Mouse (Mus musculus) forebrain, embryonic 16.5 days (tissue): ENCODE measurements around the gene Agmat. TPM values are rescaled to one million over a fixed set of nuclear protein-coding genes. Genes with fewer than 3 reads are reported as not detected.
"Not testable (repeated sequence)": the region's sequence is repeated elsewhere in the genome, so short reads cannot be mapped to it uniquely, and the experiment has no call there.

ENCODE experiments used
- ATAC-seq: fragments of 200-750 bp; cut with Nextera tagmentation; 2 replicates; pipeline ENCODE4 v1.8.0; 2017; ENCODE audit warnings: mild to moderate bottlenecking, moderate library complexity
- H3K27ac ChIP-seq: fragments of 300-500 bp; sonication (generic); 2 replicates; pipeline ENCODE4 v1.5.1; 2014; ENCODE audit warnings: low read length, control low read depth
- H3K27me3 ChIP-seq: fragments of 300-500 bp; sonication (generic); replicated peaks from 2 replicates; pipeline ENCODE4 v1.6.1; 2014; ENCODE audit warnings: low read length; ENCODE audit not compliant: control insufficient read depth, insufficient read depth
- H3K36me3 ChIP-seq: fragments of 300-500 bp; sonication (generic); 2 replicates; pipeline ENCODE4 v1.6.1; 2014; ENCODE audit not compliant: control insufficient read depth, insufficient read depth
- H3K4me1 ChIP-seq: fragments of 300-500 bp; sonication (generic); replicated peaks from 2 replicates; pipeline ENCODE4 v1.6.1; 2014; ENCODE audit warnings: low read length; ENCODE audit not compliant: control insufficient read depth, insufficient read depth
- H3K4me2 ChIP-seq: fragments of 300-500 bp; sonication (generic); 2 replicates; pipeline ENCODE4 v1.6.1; 2014; ENCODE audit warnings: mild to moderate bottlenecking, low read length, control low read depth
- H3K4me3 ChIP-seq: fragments of 300-500 bp; sonication (generic); replicated peaks from 2 replicates; pipeline ENCODE4 v1.5.1; 2014; ENCODE audit warnings: mild to moderate bottlenecking, low read length, control low read depth
- H3K9ac ChIP-seq: fragments of 300-500 bp; sonication (generic); replicated peaks from 2 replicates; pipeline ENCODE4 v1.6.1; 2014; ENCODE audit warnings: low read depth, low read length, control low read depth
- H3K9me3 ChIP-seq: fragments of 300-500 bp; sonication (generic); 2 replicates; pipeline ENCODE4 v1.6.1; 2016; ENCODE audit warnings: low read length; ENCODE audit not compliant: control insufficient read depth
- WGBS: fragments of 180-500 bp; shearing (Covaris S2); extraction: QIAGEN DNeasy Blood & Tissue Kit; methylation state at CpG from one replicate; pipeline ENCODE4 v1.1.7; 2014; 5-methylcytosine and 5-hydroxymethylcytosine counted together
- polyA plus RNA-seq: library from polyadenylated mRNA; unstranded; fragments of >200 nt; fragmentation: Nextera tagmentation; extraction: Ambion mirVana; gene quantifications from 2 replicates; pipeline ENCODE4 v1.2.1, GENCODE M21; 2015

Agmat gene
- polyA plus RNA-seq, 1 experiment from 2014 or later: not detected

- Histone ChIP-seq H3K9me3 (no peaks in the 10 kb centered on the region), H3K4me1 (peaks cover 19% of the 10 kb centered on the region), H3K27ac (no peak overlapping the region), H3K9ac (no peak overlapping the region), H3K4me2 (no peak overlapping the region), H3K4me3 (no peak overlapping the region), H3K27me3 (no peaks in the 10 kb centered on the region), H3K36me3 (peaks cover 24% of the 10 kb centered on the region)
- ATAC-seq: no peak
- 95% methylated on average over 3 of the region's 3 CpGs for WGBS
Measured at GRCm38 (mm10) chr4:141765008-141765407, 18.5 kb downstream of the Agmat start.

GRCm38 (mm10) chr4:141766316-141766667 lies 19.8 kb downstream of the Agmat start:
- 49% methylated on average over 8 of the region's 8 CpGs for WGBS
- peaks cover 19% of the 10 kb centered on the region for H3K4me1 ChIP-seq
- H3K27ac ChIP-seq: peak overlapping the region; percentile 82
- peaks cover 24% of the 10 kb centered on the region for H3K36me3 ChIP-seq
- no peak overlapping the region for H3K9ac ChIP-seq
- ATAC-seq: peak; percentile 51
- no peaks in the 10 kb centered on the region for H3K27me3 ChIP-seq
- H3K9me3 ChIP-seq: no peaks in the 10 kb centered on the region
- no peak overlapping the region for H3K4me3 ChIP-seq
- peak overlapping the region; percentile 20 for H3K4me2 ChIP-seq

DNA sequence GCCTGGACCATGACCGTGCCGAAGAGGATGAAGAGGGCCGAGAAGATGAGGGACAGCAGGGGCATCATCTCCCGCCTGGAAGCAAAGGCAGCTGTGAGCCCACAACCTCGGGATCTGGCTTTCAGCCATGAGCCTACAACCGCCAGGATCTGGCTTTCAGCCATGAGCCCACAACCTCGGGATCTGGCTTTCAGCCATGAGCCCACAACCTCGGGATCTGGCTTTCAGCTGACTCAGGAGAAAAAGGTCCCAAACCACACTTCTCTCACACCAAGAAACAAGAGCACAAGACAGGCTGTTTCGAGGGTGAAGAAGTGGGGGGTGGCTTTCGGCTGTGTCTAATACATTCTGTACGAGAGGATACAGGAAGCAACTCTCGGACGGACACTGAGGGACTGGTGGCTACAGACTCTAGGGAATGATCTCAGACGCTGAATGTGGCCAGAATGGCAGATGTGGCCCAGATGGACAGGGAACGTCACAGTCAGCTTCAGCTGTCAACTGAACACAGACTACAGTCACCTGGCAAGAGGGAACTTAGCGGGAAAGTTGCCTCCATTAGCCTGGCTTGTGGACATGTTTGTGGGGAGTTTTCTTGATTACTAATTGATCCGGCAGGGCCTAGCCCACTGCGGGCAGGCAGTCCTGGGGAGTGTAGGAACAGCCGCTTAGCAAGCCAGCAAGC lies 20.3 kb downstream of the Agmat start:
- no peak overlapping the region for H3K4me3 ChIP-seq
- H3K9me3 ChIP-seq: no peaks in the 10 kb centered on the region
- H3K27ac ChIP-seq: peak overlapping the region; percentile 82
- H3K9ac ChIP-seq: 0 out of 2 replicates have a peak overlapping the region, but pooled peaks have one; percentile 11
- peak; percentile 79 for ATAC-seq
- H3K27me3 ChIP-seq: no peaks in the 10 kb centered on the region
- peak overlapping the region; percentile 20 for H3K4me2 ChIP-seq
- WGBS: 25% methylated on average over 19 of the region's 19 CpGs
- H3K4me1 ChIP-seq: peaks cover 19% of the 10 kb centered on the region
- peaks cover 21% of the 10 kb centered on the region for H3K36me3 ChIP-seq

- H3K4me1 ChIP-seq: peaks cover 19% of the 10 kb centered on the region
- 68% methylated on average over 19 of the region's 19 CpGs for WGBS
- H3K4me3 ChIP-seq: no peak overlapping the region
- no peaks in the 10 kb centered on the region for H3K9me3 ChIP-seq
- H3K36me3 ChIP-seq: peaks cover 19% of the 10 kb centered on the region
- H3K9ac ChIP-seq: no peak overlapping the region
- no peak overlapping the region for H3K4me2 ChIP-seq
- ATAC-seq: peak; percentile 51
- H3K27me3 ChIP-seq: no peaks in the 10 kb centered on the region
- H3K27ac ChIP-seq: peak overlapping the region; percentile 82
Measured at GRCm38 (mm10) chr4:141767353-141768036, 21.0 kb downstream of the Agmat start.

- Histone ChIP-seq H3K36me3 (peaks cover 11% of the 10 kb centered on the region), H3K4me1 (peaks cover 19% of the 10 kb centered on the region), H3K4me2 (no peak overlapping the region), H3K27me3 (no peaks in the 10 kb centered on the region), H3K9me3 (no peaks in the 10 kb centered on the region), H3K27ac (no peak overlapping the region), H3K4me3 (no peak overlapping the region), H3K9ac (no peak overlapping the region)
- 82% methylated on average over 8 of the region's 8 CpGs for WGBS
- no peak for ATAC-seq
Measured at GRCm38 (mm10) chr4:141769501-141770160, 23.2 kb downstream of the Agmat start.

DNA sequence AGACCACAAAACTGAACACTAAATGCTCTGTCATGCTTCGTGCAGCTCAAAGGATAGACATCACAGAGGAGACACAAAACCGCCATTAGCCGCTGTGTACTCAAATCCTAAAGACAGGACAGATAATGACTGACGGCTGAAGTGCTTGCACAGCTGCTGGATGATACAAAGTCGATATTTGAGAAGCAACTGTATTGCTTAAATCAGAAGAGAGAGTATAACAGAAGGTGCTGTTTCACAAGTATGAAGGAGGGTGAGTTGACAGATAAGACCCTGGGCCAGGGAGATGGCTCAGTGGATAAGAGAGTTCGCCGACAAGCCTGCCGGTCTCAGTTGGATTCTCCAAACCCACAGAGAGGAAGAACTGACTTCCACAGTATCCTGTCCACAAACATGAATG lies 25.4 kb downstream of the Agmat start:
- ATAC-seq: no peak
- 98% methylated on average over 8 of the region's 8 CpGs for WGBS

GRCm38 (mm10) chr4:141773019-141773418 lies 26.5 kb downstream of the Agmat start:
- H3K4me1 ChIP-seq, ATAC-seq, H3K9me3 ChIP-seq, H3K4me3 ChIP-seq, H3K4me2 ChIP-seq, H3K27me3 ChIP-seq, H3K9ac ChIP-seq, H3K27ac ChIP-seq: not testable (repeated sequence)
- peaks cover 29% of the 10 kb centered on the region for H3K36me3 ChIP-seq
- WGBS: 85% methylated on average over 4 of the region's 4 CpGs

More for the DNA sequence above, 25.4 kb downstream of the Agmat start:
- H3K27ac ChIP-seq: no peak overlapping the region
- no peaks in the 10 kb centered on the region for H3K27me3 ChIP-seq
- H3K9ac ChIP-seq: no peak overlapping the region
- peaks cover 10% of the 10 kb centered on the region for H3K4me1 ChIP-seq
- no peak overlapping the region for H3K4me2 ChIP-seq
- H3K36me3 ChIP-seq: peaks cover 27% of the 10 kb centered on the region
- H3K4me3 ChIP-seq: no peak overlapping the region
- H3K9me3 ChIP-seq: no peaks in the 10 kb centered on the region

GRCm38 (mm10) chr4:141779828-141780227 lies 33.4 kb downstream of the Agmat start:
- peaks cover 51% of the 10 kb centered on the region for H3K36me3 ChIP-seq
- H3K27ac ChIP-seq: no peak overlapping the region
- H3K9ac ChIP-seq: no peak overlapping the region
- H3K4me2 ChIP-seq: no peak overlapping the region
- ATAC-seq: no peak
- no peaks in the 10 kb centered on the region for H3K9me3 ChIP-seq
- no peaks in the 10 kb centered on the region for H3K27me3 ChIP-seq
- WGBS: 88% methylated on average over 8 of the region's 8 CpGs
- H3K4me3 ChIP-seq: no peak overlapping the region
- H3K4me1 ChIP-seq: no peaks in the 10 kb centered on the region

DNA sequence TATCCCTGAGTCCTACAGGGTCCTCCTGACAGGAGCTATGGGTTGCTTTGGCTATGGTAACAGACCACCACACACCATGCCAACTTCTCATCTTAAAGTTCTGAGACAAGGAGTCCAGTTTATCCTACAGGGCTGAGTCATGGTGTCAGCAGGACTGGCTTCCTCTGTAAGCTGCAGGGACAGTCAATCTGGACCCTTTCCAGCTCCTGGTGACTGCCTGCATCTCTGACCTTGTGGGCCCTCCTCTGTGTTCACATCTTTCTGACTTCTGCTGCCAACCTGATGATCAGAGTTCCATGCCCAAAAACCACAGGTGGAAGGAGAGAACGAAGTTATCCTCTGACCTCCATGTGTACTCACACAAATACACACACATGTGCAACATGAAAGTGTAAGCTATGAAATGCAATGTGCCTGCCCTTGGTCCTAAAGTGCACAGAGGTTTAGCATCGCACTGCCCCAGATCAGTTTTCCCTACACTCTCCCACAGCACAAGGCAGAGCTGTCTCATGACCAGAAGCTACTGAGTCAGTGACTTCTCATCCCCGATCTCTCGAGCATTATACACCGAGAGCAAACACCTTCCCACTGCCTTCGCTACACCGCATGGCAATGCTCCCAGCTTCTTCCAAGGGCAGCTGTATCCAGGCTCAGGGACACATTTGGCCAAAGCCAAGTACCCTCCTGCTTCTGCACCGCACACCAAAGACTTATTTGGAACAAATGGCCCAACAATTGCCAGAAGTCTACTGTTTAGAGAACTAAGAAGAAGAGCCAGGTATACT lies 34.9 kb downstream of the Agmat start:
- Histone ChIP-seq H3K4me1 (no peaks in the 10 kb centered on the region), H3K27ac (no peak overlapping the region), H3K4me3 (no peak overlapping the region), H3K36me3 (peaks cover 43% of the 10 kb centered on the region), H3K9ac (no peak overlapping the region), H3K27me3 (no peaks in the 10 kb centered on the region), H3K4me2 (no peak overlapping the region), H3K9me3 (no peaks in the 10 kb centered on the region)
- WGBS: 95% methylated on average over 8 of the region's 8 CpGs
- no peak for ATAC-seq
